Mouse (Mus musculus) A20 (cell line): ENCODE data around the gene Gm17416.

Source experiments
- DNase-seq: peaks from one replicate; pipeline ENCODE4 v3.0.0-alpha.2; 2011; ENCODE audit warnings: low read depth, low spot score

The Gm17416 gene

GRCm38 (mm10) chr2:152604057-152604456 is 34.9 kb downstream of the Gm17416 start, which contains the start of gene Defb36:
Gene Defb36, plus strand, starts transcription at chr2:152604327.
- peak; percentile 32 for DNase-seq

GRCm38 (mm10) chr2:152607746-152608145 is 38.6 kb downstream of the Gm17416 start:
- no peak for DNase-seq

GRCm38 (mm10) chr2:152608719-152609118 is 39.6 kb downstream of the Gm17416 start:
- no peak for DNase-seq

GRCm38 (mm10) chr2:152612193-152612592 is 43.1 kb downstream of the Gm17416 start:
- DNase-seq: no peak

- DNase-seq: peak; percentile 65
Measured at GRCm38 (mm10) chr2:152615563-152615962, 46.4 kb downstream of the Gm17416 start.

- no peak for DNase-seq
Measured at GRCm38 (mm10) chr2:152616470-152616869, 47.3 kb downstream of the Gm17416 start.

GRCm38 (mm10) chr2:152617374-152617773 is 48.2 kb downstream of the Gm17416 start:
- peak; percentile 50 for DNase-seq
